Mouse (Mus musculus) E14TG2a.4 (cell line): ENCODE results near the gene Fat2.

Source experiments
- CTCF ChIP-seq: conservative IDR thresholded peaks from 2 replicates; pipeline ENCODE4 v1.5.1; 2014; ENCODE audit warnings: low read length
- POU5F1 ChIP-seq: IDR thresholded peaks from 2 replicates; pipeline ENCODE4 v1.6.1; 2014; ENCODE audit warnings: low read length, borderline replicate concordance

DNA sequence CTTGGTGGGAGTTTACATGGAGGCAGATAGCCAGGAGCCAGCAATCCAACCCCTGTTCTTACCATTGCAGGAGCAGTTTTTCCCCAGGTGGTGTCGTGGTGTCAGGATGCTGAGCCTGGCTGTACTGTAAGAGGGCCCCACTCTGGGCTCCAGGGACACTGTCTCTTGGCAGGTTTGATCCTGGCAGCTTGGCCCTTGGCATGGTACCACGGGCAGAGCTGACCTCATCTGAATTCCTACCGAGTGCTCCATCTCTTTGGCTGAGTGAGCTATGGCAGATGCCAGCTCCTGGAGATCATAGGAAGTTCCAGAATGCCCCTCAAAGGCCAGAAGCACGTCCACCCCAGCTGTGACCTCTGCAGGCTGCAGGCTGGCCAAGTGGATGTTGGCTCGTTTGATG lies 74.4 kb downstream of the Fat2 start:
- TF ChIP-seq CTCF (no peak), POU5F1 (no peak)
